Mouse (Mus musculus) lung, postnatal 0 days (tissue): ENCODE measurements around the gene Rrad.

Source experiments
- CTCF ChIP-seq: IDR thresholded peaks from 2 replicates; pipeline ENCODE4 v1.5.1; 2016; ENCODE audit warnings: antibody characterized with exemption, mild to moderate bottlenecking
- EP300 ChIP-seq: IDR thresholded peaks from 2 replicates; pipeline ENCODE4 v1.6.1; 2016; ENCODE audit warnings: antibody characterized with exemption, mild to moderate bottlenecking, control low read depth

DNA sequence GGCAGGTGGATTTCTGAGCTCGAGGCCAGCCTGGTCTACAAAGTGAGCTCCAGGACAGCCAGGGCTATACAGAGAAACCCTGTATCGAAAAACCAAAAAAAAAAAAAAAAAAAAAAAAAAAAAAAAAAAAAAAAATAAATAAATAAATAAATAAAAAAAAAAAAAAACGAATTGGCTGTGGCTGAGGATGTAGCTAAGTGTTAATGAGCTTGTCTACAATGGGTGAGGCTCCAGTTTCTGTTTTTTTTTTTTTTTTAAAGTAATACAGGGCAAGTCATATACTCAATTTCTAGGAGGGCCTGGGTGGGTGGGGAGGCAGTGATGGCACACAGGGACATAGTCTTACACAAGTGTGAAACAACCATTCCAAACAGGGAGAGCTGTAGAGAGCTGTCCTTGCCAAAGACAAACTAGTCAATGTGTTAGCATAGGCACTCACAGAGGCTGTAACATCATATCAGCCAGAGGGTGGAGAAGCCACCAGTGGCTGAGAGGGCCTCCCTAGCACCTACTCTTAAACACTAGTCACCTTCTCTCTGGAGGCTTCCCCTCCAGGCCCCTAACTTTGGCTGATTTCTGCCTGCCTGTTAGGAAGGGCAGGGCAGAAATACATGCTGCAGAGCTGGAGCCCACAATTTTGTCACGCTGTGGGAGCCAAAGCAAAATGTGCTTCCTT, 3.9 kb downstream of the Rrad start:
- TF ChIP-seq EP300 (no peak), CTCF (no peak)
